ENCODE assay signal across 8 mouse cellular contexts in the genomic region with DNA sequence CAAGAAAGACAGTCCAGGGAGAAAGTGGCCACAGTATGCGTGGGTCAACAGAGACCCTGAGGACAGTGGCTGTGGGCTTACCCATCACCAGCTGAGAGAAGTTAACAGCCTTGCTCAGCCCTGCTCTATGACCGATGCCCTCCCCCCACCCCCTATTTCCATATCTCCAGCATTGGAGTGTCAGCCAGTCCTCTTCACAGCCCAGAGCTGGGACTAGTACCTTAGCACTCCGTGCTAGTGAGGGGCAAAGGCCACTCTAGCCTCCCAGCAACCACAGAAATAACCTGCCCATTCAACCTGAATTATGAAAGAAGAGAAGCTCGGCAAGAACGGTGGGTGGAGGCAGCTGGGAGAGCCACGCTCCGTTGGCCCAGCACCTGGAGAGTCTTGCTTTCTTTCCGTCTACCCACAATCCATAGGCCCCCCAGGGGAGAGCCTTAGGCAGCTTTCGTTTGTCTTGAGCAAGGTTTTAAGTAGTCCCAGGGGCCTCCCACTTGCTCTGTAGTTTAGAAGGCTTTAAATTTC. TPM values are rescaled to one million over a fixed set of nuclear protein-coding genes. Genes with fewer than 3 reads are reported as not detected.
A peak's percentile ranks its signal among the peaks of the same experiment; 100 is the strongest.
DNase-seq lines count a peak whose midpoint lies in the region; ATAC-seq lines count a peak whose summit lies in the region.

No protein-coding gene starts in this region.

- peak overlapping the region; percentile 67; the same call in 1 of the 2 replicates for H3K27ac ChIP-seq in liver, embryonic 16.5 days (ENCODE audit: low read length)

- H3K4me1 ChIP-seq in liver, embryonic 16.5 days (ENCODE audit: control insufficient read depth, low read depth, low read length): peaks cover 3% of the 10 kb centered on the region

- H3K9ac ChIP-seq in liver, embryonic 16.5 days (ENCODE audit: low read depth, low read length): peak overlapping the region; percentile 54; the same call in 1 of the 2 replicates

- H3K4me2 ChIP-seq in liver, embryonic 16.5 days (ENCODE audit: low read depth, low read length): peak overlapping the region; percentile 68

- 11% methylated on average over 9 of the region's 9 CpGs for WGBS in liver, embryonic 16.5 days (ENCODE audit: insufficient replicate concordance)

- no peaks in the 10 kb centered on the region for H3K9me3 ChIP-seq in liver, embryonic 16.5 days (replicated peaks; ENCODE audit: control insufficient read depth, low read length)

- peak; percentile 5 for DNase-seq in embryo, embryonic 9.5 days (ENCODE audit: extremely low spot score)
- DNase-seq in embryo, embryonic 10.5 days (ENCODE audit: low spot score): no peak
- DNase-seq in T-cell, adult 2 months (ENCODE audit: low spot score): peak; percentile 27
- DNase-seq in thymus, postnatal 0 days (ENCODE audit: low spot score): peak; percentile 71
- no peak for DNase-seq in left cerebral cortex, postnatal 14 days (ENCODE audit: low spot score in 2 of 2)
- no peak for DNase-seq in right cerebral cortex, postnatal 10 days (ENCODE audit: low spot score in 2 of 2)

- intact Hi-C loops in left cerebral cortex, postnatal 14 days (cut with DNase I): no loop called here

- H3K4me3 ChIP-seq in liver, embryonic 16.5 days (ENCODE audit: low read depth, low read length): peak overlapping the region; percentile 62

- ATAC-seq in inflammation-experienced regulatory T-cells, adult 6 months: peak; percentile 1
- peak; percentile 30 for ATAC-seq in liver, embryonic 16.5 days (ENCODE audit: low read depth)

- H3K36me3 ChIP-seq in liver, embryonic 16.5 days (ENCODE audit: control insufficient read depth, insufficient read depth): no peaks in the 10 kb centered on the region

- H3K27me3 ChIP-seq in liver, embryonic 16.5 days (ENCODE audit: control insufficient read depth, insufficient read depth, low read depth, low read length): peaks cover 20% of the 10 kb centered on the region

RNA-seq across cellular contexts. Expression of a gene that starts 1.5 kb away (rescaled TPM):
- 10 to 100 TPM; 15.8 to 18.2 (median 16.4) TPM for polyA plus RNA-seq in inflammation-experienced regulatory T-cells, adult 6 months (2017; shearing (Covaris generic))
- polyA plus RNA-seq in liver, embryonic 16.5 days (2015; fragmentation: Nextera tagmentation; extraction: Ambion mirVana): 5.8 and 6.1 TPM in 2 replicates
- polyA plus RNA-seq in thymus, postnatal 0 days (2015; fragmentation: Nextera tagmentation; extraction: Ambion mirVana): 14.0 and 15.0 TPM in 2 replicates
- 10 to 100 TPM; 18.1 to 28.5 TPM for total RNA-seq in left cerebral cortex, postnatal 14 days (2021)

RNA-seq across cellular contexts. Expression of a gene that starts 51.6 kb away (rescaled TPM):
- 10 to 100 TPM; 31.6 to 40.5 (median 38.6) TPM for polyA plus RNA-seq in inflammation-experienced regulatory T-cells, adult 6 months (2017; shearing (Covaris generic))
- polyA plus RNA-seq in liver, embryonic 16.5 days (2015; fragmentation: Nextera tagmentation; extraction: Ambion mirVana): 43.9 and 48.7 TPM in 2 replicates
- 188 and 189 TPM in 2 replicates for polyA plus RNA-seq in thymus, postnatal 0 days (2015; fragmentation: Nextera tagmentation; extraction: Ambion mirVana)
- total RNA-seq in left cerebral cortex, postnatal 14 days (2021): 10 to 100 TPM; 81.9 to 87.6 TPM

Comparison
In these comparisons a context has a peak if more than half of its experiments do, and no peak if none do; other contexts are left out.
1. DNase-seq: peak in embryo, embryonic 9.5 days (single experiment), T-cell, adult 2 months (single experiment) and thymus, postnatal 0 days (single experiment); none in embryo, embryonic 10.5 days (single experiment), left cerebral cortex, postnatal 14 days (0 of 2) and right cerebral cortex, postnatal 10 days (0 of 2).